Mouse (Mus musculus) testis, adult 10 weeks (tissue): ENCODE results near the gene Olfr1437. TPM values are rescaled to one million over a fixed set of nuclear protein-coding genes. Genes with fewer than 3 reads are reported as not detected.

Experiments used
- polyA plus RNA-seq: library from polyadenylated mRNA; stranded (reverse); fragments of 350-450 nt; fragmentation: Illumina TruSeq; extraction: RNeasy Lipid Tissue Mini Kit (QIAGEN cat#74804); gene quantifications from one replicate; pipeline ENCODE4 v1.2.3, GENCODE M21; 2014; ENCODE audit warnings: low read depth, low replicate concordance

Olfr1437 gene
- not detected for polyA plus RNA-seq

DNA sequence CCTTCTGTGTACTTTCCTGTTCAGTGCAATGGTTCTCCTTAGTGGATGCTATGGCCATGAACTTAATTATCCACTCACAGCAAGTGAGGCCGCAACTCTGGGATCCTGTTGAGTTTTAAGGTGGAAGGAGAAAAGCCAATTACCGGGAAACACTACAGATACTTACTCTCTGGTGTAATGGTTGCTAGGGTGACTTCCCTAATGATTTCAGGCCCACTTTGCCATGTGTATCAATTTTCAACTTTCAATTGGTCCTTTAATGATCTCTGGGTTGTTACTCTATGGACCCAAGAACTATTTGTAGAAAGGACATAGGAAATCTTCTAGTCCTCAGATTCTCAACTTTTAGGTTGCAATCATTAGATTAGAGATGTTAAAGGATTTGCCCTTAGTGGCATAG lies at the start of gene Olfr1437:
Gene Olfr1437, minus strand, starts transcription at position 101 of the 400 bp plus-strand sequence.

DNA sequence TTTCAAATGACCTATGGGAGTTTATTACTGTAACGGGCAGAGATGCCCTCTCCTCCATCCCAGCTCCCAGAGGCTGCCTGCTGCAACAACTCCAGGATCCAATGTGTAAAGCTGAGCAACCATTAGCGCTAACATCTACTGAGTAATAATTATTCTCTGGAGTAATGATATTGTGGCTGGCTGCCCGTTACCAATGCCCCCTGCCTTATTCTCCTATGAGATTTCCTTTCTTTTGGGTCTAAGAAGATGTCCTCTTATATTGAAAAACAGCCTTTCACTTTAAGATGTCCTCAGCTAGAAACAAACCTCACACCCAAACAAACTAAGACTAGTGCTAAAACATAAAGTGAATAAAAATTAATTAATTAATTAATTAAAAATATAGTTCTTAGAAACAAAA lies 10.9 kb upstream of the Olfr1437 start, which contains the start of gene Olfr1438-ps1:
Gene Olfr1438-ps1, minus strand, starts transcription at position 101 of the 400 bp plus-strand sequence.

DNA sequence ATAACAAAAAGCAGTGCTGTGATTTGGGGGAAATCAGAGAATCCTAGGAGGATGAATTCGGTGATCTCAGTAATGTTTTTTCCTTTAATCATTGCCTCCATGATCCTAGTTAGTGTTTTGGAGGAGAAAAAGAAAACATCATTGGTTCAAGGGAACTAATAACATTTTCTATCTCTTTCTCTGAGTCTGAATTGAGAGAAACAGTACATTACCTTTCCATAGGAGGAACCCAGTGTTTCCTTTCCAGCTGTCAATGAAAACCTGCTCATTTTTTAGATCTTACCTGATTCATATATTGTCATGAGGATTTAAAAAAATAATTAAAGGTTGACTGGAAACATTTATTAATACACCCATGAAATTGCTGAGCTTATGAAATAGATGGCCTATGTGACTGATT lies 25.9 kb downstream of the Olfr1437 start, which contains the start of gene Olfr1436:
Gene Olfr1436, minus strand, starts transcription at position 101 of the 400 bp plus-strand sequence.

DNA sequence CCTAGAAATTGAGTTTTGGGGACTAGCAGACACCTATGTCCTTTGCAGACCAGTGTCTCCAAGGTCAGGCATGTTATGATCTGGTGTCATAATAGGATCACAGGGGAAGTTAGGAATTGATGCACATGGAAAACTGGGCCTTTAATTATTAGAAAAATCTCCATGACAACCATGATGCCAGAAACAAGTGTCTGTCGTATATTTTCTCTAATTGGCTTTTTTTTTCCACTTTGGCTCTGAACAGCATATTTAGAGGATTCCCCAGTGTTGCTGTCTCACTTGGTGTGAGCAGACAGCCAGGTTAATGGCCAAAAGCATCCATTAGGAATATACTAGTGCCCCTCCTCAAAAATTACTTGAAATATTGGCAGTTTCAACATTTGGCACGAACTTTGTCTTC lies 45.3 kb downstream of the Olfr1437 start, which contains the start of gene Olfr1434:
Gene Olfr1434, plus strand, starts transcription at position 301 of the 400 bp plus-strand sequence.

Other genes starting within 250 kb of the Olfr1437 start
- not detected for gene Olfr1425, start 247.4 kb downstream of the Olfr1437 start, polyA plus RNA-seq
- gene Olfr1426, start 233.1 kb downstream of the Olfr1437 start, polyA plus RNA-seq, result not detected
- gene Olfr1427, start 221.8 kb downstream of the Olfr1437 start, polyA plus RNA-seq, result not detected
- not detected for gene Olfr1428, start 209.2 kb downstream of the Olfr1437 start, polyA plus RNA-seq
- gene Olfr76, start 201.9 kb downstream of the Olfr1437 start, polyA plus RNA-seq, result 0.17 TPM
- 0.10 TPM for gene Olfr1555-ps1, start 155.0 kb downstream of the Olfr1437 start, polyA plus RNA-seq
- gene Olfr1431, start 124.5 kb downstream of the Olfr1437 start, polyA plus RNA-seq, result not detected
- 0.22 TPM for gene Olfr1432, start 92.5 kb downstream of the Olfr1437 start, polyA plus RNA-seq
- 0.71 TPM for gene Olfr262, start 83.4 kb downstream of the Olfr1437 start, polyA plus RNA-seq
- gene Olfr235, start 64.1 kb downstream of the Olfr1437 start, polyA plus RNA-seq, result not detected
- gene Olfr1434, start 45.2 kb downstream of the Olfr1437 start, polyA plus RNA-seq, result not detected
- not detected for gene Olfr1436, start 26.0 kb downstream of the Olfr1437 start, polyA plus RNA-seq
- not detected for gene Olfr1438-ps1, start 10.8 kb upstream of the Olfr1437 start, polyA plus RNA-seq
- gene Olfr1440, start 62.2 kb upstream of the Olfr1437 start, polyA plus RNA-seq, result not detected
- gene Olfr1441, start 92.3 kb upstream of the Olfr1437 start, polyA plus RNA-seq, result not detected
- 0.15 TPM for gene Pfpl, start 102.8 kb upstream of the Olfr1437 start, polyA plus RNA-seq
- 17.7 TPM for gene Mpeg1, start 135.7 kb upstream of the Olfr1437 start, polyA plus RNA-seq
- gene Dtx4, start 176.4 kb upstream of the Olfr1437 start, polyA plus RNA-seq, result 10.8 TPM
- gene Fam111a, start 220.6 kb upstream of the Olfr1437 start, polyA plus RNA-seq, result 1.2 TPM